Mouse (Mus musculus): ENCODE data around the gene Tiam1. TPM values are rescaled to one million over a fixed set of nuclear protein-coding genes. Genes with fewer than 3 reads are reported as not detected.

Tiam1 gene
- polyA plus RNA-seq, 1 experiment from 2014 or later: 30.8 TPM

DNA sequence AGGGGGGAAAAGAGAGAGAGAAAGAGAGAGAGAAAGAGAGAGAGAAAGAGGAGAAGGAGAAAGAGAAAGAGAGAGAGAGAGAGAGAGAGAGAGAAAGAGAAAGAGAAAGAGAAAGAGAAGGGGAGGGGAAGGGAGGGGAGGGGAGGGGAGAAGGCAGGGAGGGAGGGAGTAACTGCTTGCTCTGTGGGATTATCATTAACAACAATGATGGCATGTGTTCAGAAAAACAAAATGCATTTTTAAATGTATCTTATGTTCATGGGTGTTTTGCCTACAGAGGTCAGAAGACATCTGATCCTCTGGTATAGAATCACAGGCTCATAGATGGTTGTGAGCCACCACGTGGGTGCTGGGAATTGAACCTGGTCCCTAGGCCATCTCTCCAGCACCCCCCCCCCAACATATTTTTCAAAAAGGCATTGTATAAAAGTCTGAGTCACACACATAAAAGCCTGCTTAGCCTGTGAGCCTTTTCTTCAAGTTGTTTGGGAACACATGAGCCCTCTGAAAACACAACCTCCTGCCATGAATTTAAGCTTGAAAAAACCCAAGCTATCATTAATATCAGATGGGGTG, 237.8 kb downstream of the Tiam1 start:
- Histone ChIP-seq H3K36me3 (replicated peaks) (no peaks in the 10 kb centered on the region), H3K9me3 (no peaks in the 10 kb centered on the region), H3K9ac (no peak overlapping the region), H3K4me2 (no peak overlapping the region), H3K27me3 (replicated peaks) (no peaks in the 10 kb centered on the region), H3K4me1 (peaks cover 20% of the 10 kb centered on the region), H3K27ac (no peak overlapping the region), H3K4me3 (no peak overlapping the region)
- 85% methylated on average over 1 of the region's 1 CpGs for WGBS
- ATAC-seq (replicated peaks): no peak

DNA sequence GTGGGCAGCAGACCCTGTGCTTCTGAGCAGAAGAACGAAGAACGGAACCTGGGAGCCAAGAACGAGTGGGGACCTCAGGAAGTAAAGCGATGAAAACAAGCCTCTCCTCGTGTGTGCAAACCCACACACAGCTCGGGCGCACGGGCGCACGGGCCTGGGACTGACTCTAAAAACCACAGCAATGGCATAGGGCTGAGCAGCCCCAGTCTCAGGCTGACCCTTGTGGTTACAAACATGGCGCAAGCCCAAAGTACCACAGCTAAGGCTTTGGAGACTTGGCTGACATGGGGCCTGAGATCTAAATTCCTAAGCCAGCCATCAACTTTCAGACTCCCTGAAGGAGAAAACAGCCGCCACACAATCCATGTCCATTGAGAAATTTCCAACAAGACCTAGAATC, 239.4 kb downstream of the Tiam1 start:
- H3K4me3 ChIP-seq: no peak overlapping the region
- H3K4me2 ChIP-seq: no peak overlapping the region
- 94% methylated on average over 12 of the region's 12 CpGs for WGBS
- no peaks in the 10 kb centered on the region for H3K27me3 ChIP-seq (replicated peaks)
- no peak overlapping the region for H3K9ac ChIP-seq
- no peaks in the 10 kb centered on the region for H3K9me3 ChIP-seq
- ATAC-seq (replicated peaks): no peak
- H3K27ac ChIP-seq: no peak overlapping the region
- no peaks in the 10 kb centered on the region for H3K36me3 ChIP-seq (replicated peaks)
- H3K4me1 ChIP-seq: peaks cover 13% of the 10 kb centered on the region

DNA sequence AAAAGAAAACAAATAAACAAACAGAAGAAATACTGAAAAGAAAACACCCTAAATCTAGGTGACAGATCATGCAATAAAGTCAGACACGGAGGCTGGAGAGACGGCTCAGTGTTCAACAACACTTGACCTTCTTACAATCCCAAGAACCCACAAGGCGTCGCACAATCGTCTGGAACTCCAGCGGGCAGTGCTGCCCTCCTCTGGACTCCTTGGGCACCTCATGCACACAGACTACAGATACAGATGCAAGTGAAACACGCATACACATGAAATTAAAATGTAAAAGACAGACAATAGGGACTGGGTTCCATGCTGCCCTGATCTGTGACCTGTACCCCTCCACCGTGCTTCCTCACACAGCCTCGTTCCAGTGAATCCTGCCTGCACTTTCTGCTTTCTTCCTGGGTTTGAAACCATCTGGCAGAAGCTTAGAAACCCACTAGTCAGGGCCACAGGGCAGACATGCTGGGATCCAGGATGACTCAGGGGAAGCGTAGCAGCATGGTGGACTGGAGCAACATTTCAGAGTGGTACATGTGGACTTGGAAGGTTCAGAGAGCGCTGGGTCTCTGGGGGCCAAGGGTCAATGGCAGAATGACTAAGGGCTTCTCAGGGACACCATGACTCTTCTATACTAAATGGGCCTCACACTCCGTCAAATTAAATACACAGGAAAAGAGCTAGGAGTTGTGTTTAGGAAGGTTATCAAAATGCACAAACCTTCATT, 240.8 kb downstream of the Tiam1 start:
- Histone ChIP-seq H3K4me1 (peaks cover 3% of the 10 kb centered on the region; the same call in 1 of the 2 replicates), H3K36me3 (replicated peaks) (no peaks in the 10 kb centered on the region), H3K27ac (no peak overlapping the region), H3K9me3 (no peaks in the 10 kb centered on the region), H3K9ac (no peak overlapping the region), H3K4me3 (no peak overlapping the region), H3K4me2 (no peak overlapping the region), H3K27me3 (replicated peaks) (no peaks in the 10 kb centered on the region)
- ATAC-seq (replicated peaks): no peak
- WGBS: 94% methylated on average over 12 of the region's 12 CpGs

DNA sequence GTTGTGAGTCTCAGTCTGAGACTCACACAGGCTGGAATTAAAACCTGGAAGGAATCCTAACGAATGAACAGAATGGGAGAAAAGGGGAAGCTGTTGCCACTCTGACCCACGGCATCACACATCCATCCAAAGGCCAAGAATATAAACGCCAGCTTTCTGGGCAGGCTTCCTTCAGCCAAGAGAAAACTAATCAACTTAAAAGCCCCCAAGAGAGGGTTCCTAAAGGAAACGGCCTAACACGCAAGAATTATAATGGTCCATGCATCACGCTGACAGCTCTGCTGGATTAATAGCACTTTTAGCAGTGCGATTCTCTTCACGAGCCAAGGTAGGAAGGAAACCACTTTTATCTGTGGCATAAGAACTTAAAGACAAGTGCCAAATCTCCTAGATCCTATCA, 242.9 kb downstream of the Tiam1 start:
- H3K4me3 ChIP-seq: no peak overlapping the region
- H3K9me3 ChIP-seq: no peaks in the 10 kb centered on the region
- H3K27me3 ChIP-seq (replicated peaks): no peaks in the 10 kb centered on the region
- no peaks in the 10 kb centered on the region for H3K36me3 ChIP-seq (replicated peaks)
- H3K9ac ChIP-seq: no peak overlapping the region
- no peak for ATAC-seq (replicated peaks)
- H3K4me2 ChIP-seq: no peak overlapping the region
- no peak overlapping the region for H3K27ac ChIP-seq
- peaks cover 2% of the 10 kb centered on the region; the same call in 1 of the 2 replicates for H3K4me1 ChIP-seq
- WGBS: 42% methylated on average over 8 of the region's 8 CpGs

DNA sequence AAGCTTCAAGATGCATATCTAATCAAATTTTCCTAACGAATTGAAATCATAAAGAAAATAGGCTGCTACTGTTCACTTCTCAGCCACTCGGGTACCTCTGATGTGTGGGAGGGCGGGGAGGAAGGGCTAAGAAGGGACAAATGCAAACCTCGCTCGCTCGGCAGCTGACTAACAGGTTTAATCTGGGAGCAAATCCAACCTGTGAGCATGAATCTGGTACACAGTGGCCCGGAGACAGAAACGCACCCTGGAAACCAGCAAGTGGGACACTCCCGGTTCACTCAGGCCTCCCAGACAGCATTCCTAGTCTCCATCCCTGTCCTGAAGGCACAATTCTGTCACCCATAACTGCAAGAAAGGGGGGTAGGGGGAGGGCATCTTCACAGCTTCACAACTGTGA, 244.4 kb downstream of the Tiam1 start:
- Histone ChIP-seq H3K27ac (no peak overlapping the region), H3K27me3 (replicated peaks) (no peaks in the 10 kb centered on the region), H3K4me2 (no peak overlapping the region), H3K9ac (no peak overlapping the region), H3K36me3 (replicated peaks) (no peaks in the 10 kb centered on the region), H3K4me1 (peaks cover 2% of the 10 kb centered on the region; the same call in 1 of the 2 replicates), H3K4me3 (no peak overlapping the region), H3K9me3 (no peaks in the 10 kb centered on the region)
- 59% methylated on average over 9 of the region's 9 CpGs for WGBS
- no peak for ATAC-seq (replicated peaks)

DNA sequence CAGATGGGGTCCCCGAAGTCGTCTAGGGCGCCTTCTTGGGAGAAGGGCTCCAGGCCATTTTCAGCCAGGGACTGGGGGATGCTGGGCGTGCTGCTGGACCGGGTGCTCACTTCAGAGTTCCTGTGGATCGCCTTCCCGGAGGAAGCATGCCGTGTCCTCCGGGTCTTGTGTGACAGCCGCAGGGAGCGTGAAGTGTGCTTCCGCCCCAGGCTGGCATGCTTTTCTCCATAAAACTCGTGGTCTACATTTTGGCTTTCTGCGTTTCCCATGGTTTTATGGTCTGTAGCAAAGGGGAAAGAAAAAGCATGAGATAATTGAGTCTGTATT, 245.3 kb downstream of the Tiam1 start:
- WGBS: 93% methylated on average over 14 of the region's 14 CpGs
- Histone ChIP-seq H3K27me3 (replicated peaks) (no peaks in the 10 kb centered on the region), H3K4me2 (no peak overlapping the region), H3K9ac (no peak overlapping the region), H3K4me3 (no peak overlapping the region), H3K36me3 (replicated peaks) (no peaks in the 10 kb centered on the region), H3K27ac (no peak overlapping the region), H3K4me1 (peaks cover 2% of the 10 kb centered on the region; the same call in 1 of the 2 replicates), H3K9me3 (no peaks in the 10 kb centered on the region)
- no peak for ATAC-seq (replicated peaks)

DNA sequence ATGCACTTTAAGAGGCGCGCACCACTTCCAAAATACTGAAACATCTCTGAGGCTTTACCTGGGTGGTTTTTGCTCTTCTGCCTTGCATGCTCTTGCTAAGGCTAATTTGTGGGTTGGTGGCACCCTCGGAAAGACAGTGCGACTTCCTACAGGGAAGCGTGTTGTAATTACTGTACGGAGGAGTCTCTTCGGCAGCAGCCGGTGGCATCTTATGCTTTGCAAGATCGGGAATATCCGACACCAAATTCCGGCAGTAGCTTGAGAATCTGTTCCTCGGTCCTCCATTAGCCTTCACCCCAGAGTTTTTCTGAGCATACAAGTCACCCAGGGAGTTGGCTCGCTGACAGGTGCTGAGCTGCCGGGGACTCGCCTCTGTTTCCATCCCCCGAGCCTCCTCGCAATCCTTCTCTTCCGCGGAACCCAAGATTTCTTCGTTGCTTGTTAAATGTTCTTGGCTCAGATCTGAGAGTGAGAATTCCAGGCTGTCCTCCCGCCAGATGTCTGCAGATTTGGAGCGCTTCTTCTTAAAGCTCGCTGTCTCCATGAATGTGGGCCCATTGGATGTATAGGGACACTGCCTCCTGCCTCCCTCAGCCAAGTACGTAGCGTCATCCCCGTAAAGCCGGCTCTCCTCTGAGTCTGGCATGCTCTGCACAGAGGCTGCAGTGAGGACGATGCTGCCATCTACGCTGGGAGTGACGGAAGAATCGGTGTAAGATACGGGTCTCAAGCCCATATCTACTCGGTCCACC, 245.8 kb downstream of the Tiam1 start:
- 90% methylated on average over 33 of the region's 33 CpGs for WGBS
- no peak overlapping the region for H3K27ac ChIP-seq
- no peaks in the 10 kb centered on the region for H3K36me3 ChIP-seq (replicated peaks)
- no peak overlapping the region for H3K4me2 ChIP-seq
- peaks cover 2% of the 10 kb centered on the region; the same call in 1 of the 2 replicates for H3K4me1 ChIP-seq
- no peak overlapping the region for H3K4me3 ChIP-seq
- H3K9ac ChIP-seq: no peak overlapping the region
- no peak for ATAC-seq (replicated peaks)
- H3K27me3 ChIP-seq (replicated peaks): no peaks in the 10 kb centered on the region
- H3K9me3 ChIP-seq: no peaks in the 10 kb centered on the region

DNA sequence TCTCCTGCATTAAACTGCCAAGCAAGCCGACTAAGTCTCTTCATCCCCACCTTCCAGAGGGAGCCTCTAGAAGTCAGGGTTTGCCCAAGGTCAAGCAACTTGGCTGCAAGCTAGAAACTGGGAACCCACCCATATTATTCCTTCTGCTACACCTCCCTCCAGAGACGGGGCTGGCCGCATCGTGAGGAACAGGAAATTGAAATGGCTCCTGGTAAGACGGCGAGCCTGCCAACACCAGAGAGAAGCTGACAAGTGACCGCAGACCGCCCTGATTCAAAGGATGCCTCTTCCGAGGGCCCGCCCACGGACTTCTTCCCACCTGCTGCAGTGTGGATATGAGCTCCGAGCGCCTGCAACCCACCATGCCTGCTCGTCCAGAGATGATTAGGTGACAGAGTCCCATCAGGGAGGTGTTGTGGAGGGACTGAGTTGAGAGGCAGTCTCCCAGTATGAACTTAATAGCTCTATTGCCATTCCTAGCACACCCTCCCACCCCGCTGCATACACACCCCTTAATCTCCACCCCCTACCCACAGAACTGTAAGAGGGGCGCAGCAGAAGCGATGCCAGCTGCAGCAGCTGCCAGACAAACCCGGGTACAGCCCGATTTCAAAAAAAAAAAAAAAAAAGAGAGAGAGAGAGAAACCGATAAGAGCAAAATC, 246.6 kb downstream of the Tiam1 start:
- H3K27ac ChIP-seq: no peak overlapping the region
- H3K9me3 ChIP-seq: no peaks in the 10 kb centered on the region
- no peak for ATAC-seq (replicated peaks)
- no peak overlapping the region for H3K4me2 ChIP-seq
- H3K36me3 ChIP-seq (replicated peaks): no peaks in the 10 kb centered on the region
- H3K4me3 ChIP-seq: no peak overlapping the region
- peaks cover 2% of the 10 kb centered on the region; the same call in 1 of the 2 replicates for H3K4me1 ChIP-seq
- H3K27me3 ChIP-seq (replicated peaks): no peaks in the 10 kb centered on the region
- H3K9ac ChIP-seq: no peak overlapping the region
- WGBS: 83% methylated on average over 20 of the region's 20 CpGs

DNA sequence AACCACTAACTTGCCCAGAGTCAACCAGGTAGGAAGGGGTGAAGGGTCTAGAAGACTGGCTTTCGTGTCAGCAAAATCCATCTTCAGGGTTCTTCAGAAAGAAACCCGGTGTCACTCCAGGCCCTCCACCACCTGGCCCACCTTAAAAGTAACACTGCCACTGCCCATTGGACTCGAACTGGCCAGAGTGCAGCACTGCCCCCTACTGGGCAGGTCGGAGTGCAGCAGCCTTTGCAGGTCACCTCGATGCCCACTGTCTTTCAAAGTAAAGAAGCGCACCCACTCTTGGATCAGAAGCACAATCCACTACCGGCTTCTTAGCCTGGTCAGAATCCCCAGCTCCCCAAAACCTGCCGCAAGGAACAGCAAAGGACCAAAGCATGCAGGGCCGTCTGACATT, 247.2 kb downstream of the Tiam1 start:
- H3K4me1 ChIP-seq: peaks cover 2% of the 10 kb centered on the region; the same call in 1 of the 2 replicates
- no peaks in the 10 kb centered on the region for H3K9me3 ChIP-seq
- H3K9ac ChIP-seq: no peak overlapping the region
- H3K4me2 ChIP-seq: no peak overlapping the region
- H3K27me3 ChIP-seq (replicated peaks): no peaks in the 10 kb centered on the region
- H3K4me3 ChIP-seq: no peak overlapping the region
- no peak for ATAC-seq (replicated peaks)
- H3K27ac ChIP-seq: no peak overlapping the region
- H3K36me3 ChIP-seq (replicated peaks): no peaks in the 10 kb centered on the region
- 74% methylated on average over 9 of the region's 9 CpGs for WGBS

DNA sequence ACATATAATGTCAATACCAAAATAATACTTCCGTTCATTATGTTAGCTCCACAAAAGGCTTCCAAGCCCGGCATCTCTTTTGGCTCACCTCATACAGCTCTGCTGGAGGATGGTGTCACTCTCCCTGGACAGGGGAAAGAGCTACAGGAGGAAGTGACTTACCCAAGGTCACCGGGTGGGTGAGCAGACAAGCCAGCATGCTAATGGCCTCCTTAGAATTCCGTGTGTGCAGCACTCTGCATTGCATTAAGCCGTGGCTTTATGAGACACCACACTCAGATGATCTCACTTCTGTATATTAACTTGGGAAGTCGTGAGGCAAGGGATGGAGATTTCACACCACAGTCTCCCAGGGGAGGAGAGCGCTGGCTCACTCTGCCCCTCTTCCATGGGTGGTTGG, 248.3 kb downstream of the Tiam1 start:
- ATAC-seq (replicated peaks): no peak
- H3K9me3 ChIP-seq: no peaks in the 10 kb centered on the region
- no peak overlapping the region for H3K9ac ChIP-seq
- no peaks in the 10 kb centered on the region for H3K36me3 ChIP-seq (replicated peaks)
- no peak overlapping the region for H3K4me2 ChIP-seq
- no peak overlapping the region for H3K27ac ChIP-seq
- H3K4me1 ChIP-seq: peaks cover 7% of the 10 kb centered on the region
- H3K27me3 ChIP-seq (replicated peaks): no peaks in the 10 kb centered on the region
- 79% methylated on average over 7 of the region's 7 CpGs for WGBS
- H3K4me3 ChIP-seq: no peak overlapping the region

DNA sequence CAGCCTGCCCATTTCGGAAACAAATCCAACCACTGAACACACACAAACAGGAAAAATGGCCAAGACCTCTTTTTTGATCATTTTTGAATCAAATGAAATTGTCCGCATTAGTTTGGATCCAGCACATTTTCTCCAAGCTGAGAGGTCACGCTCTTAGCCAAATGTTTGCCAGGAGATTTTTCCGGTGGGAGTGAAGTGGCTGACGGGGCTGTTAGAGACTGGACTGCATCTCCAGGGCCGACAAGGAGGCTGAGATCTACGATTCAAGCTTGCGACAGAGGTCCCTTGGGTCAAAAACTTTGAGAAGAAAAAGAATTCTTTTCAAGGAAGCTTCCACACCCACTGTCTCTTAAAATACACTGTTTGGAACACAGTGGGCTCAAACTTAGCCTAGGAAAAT, 248.8 kb downstream of the Tiam1 start:
- H3K9ac ChIP-seq: no peak overlapping the region
- no peaks in the 10 kb centered on the region for H3K36me3 ChIP-seq (replicated peaks)
- H3K27ac ChIP-seq: no peak overlapping the region
- no peak overlapping the region for H3K4me2 ChIP-seq
- H3K9me3 ChIP-seq: no peaks in the 10 kb centered on the region
- H3K4me3 ChIP-seq: no peak overlapping the region
- 83% methylated on average over 8 of the region's 8 CpGs for WGBS
- no peaks in the 10 kb centered on the region for H3K27me3 ChIP-seq (replicated peaks)
- ATAC-seq (replicated peaks): no peak
- peaks cover 12% of the 10 kb centered on the region for H3K4me1 ChIP-seq

DNA sequence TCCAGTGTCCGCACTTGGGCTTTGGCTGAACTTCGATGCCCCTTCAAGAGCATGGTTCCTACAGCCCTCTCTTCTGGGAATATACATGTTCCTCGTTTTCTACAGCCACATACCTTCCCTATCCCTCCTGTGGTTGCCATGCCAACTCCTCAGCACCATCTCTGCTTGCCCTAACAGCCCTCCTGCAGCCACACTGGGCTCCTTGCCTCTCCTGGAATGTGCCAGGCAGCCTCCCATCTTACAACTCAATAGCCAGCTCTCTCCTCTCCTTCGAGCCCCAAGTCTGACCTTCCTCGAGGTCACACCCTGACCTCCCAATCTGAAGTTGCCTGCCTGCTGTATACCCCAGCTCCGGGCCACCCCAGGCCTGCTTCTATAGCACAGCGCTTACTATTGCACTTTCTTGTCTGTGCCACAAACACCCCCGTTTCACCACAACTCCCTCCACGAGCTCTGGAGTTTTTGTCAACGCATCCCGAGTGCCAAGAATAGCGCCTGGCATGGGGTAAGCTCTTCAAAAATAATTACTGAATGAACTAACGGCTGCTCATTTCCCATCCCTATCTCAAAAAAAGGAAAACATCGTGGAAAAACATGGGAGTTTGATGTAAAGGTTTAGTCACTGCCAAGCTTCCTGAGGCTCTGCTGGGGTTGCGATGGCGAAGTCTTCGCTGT, 252.9 kb downstream of the Tiam1 start:
- 67% methylated on average over 17 of the region's 17 CpGs for WGBS
- Histone ChIP-seq H3K4me2 (no peak overlapping the region), H3K9me3 (no peaks in the 10 kb centered on the region), H3K4me1 (peaks cover 16% of the 10 kb centered on the region), H3K36me3 (replicated peaks) (no peaks in the 10 kb centered on the region), H3K9ac (no peak overlapping the region), H3K27ac (no peak overlapping the region), H3K4me3 (no peak overlapping the region), H3K27me3 (replicated peaks) (no peaks in the 10 kb centered on the region)
- ATAC-seq (replicated peaks): peak; percentile 38; the same call in 1 of the 2 replicates
